Mouse (Mus musculus): ENCODE measurements around the gene Susd6.

DNA sequence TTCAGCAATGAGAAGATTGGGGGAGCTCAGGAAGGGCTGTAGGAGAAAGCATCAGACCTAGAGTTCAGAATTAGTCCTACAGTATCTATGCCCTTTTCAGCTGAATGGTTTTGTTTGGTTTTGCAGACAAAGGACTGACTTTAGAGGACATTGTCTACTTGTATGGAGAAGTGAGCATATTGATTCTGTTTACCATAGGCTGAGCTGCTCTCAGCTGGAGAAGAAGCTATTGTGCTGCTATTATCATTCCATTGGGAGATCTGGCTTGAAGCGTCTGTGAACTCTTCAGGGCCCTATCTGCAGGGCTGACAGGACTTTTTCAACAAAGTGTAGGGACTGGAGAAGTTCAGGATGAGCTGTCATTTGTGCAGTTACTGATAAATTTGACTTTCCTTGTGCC lies 65.3 kb downstream of the Susd6 start:
- TF ChIP-seq MAX (IDR thresholded peaks at IDR 0.05; ENCODE audit: low read length) (no peak), RCOR1 (conservative IDR thresholded peaks at IDR 0.05; ENCODE audit: low read depth, low read length) (no peak), CTCF (conservative IDR thresholded peaks at IDR 0.05 in 1 of 2, IDR thresholded peaks at IDR 0.05 in 1 of 2; ENCODE audit: low read depth in 2 of 2, low read length in 2 of 2) (no peak), EP300 (IDR thresholded peaks at IDR 0.05; ENCODE audit: low read length) (no peak), POLR2A (IDR thresholded peaks at IDR 0.05; ENCODE audit: low read depth, low read length) (no peak), SMC3 (IDR thresholded peaks at IDR 0.05; ENCODE audit: low read depth, low read length) (no peak), UBTF (IDR thresholded peaks at IDR 0.05; ENCODE audit: low read depth, low read length) (no peak), TBP (conservative IDR thresholded peaks at IDR 0.05; ENCODE audit: low read depth, low read length) (no peak), PAX5 (IDR thresholded peaks at IDR 0.05; ENCODE audit: low read length) (no peak), USF1 (IDR thresholded peaks at IDR 0.05; ENCODE audit: low read depth, low read length) (no peak), ZNF384 (IDR thresholded peaks at IDR 0.05; ENCODE audit: low read depth, low read length) (no peak)

All from CH12.LX (cell line).